Mouse (Mus musculus) large intestine, adult 2 months (tissue): ENCODE results near the gene Mapk9. TPM values are rescaled to one million over a fixed set of nuclear protein-coding genes. Genes with fewer than 3 reads are reported as not detected.

ENCODE experiments used
- DNase-seq: peaks from one replicate; pipeline ENCODE4 v3.0.0-alpha.2; 2012; ENCODE audit warnings: low read depth, low spot score
- WGBS: fragments of 180-500 bp; shearing (Covaris S2); methylation state at CpG from one replicate; pipeline ENCODE4 v1.1.7; 2018; 5-methylcytosine and 5-hydroxymethylcytosine counted together
- polyA plus RNA-seq: library from polyadenylated mRNA; depleted of rRNA; stranded (reverse); fragments of >200 nt; gene quantifications from 2 replicates; pipeline ENCODE4 v1.2.3, GENCODE M21; 2012

Mapk9 gene
- polyA plus RNA-seq, 1 experiment, result 9.2 TPM

DNA sequence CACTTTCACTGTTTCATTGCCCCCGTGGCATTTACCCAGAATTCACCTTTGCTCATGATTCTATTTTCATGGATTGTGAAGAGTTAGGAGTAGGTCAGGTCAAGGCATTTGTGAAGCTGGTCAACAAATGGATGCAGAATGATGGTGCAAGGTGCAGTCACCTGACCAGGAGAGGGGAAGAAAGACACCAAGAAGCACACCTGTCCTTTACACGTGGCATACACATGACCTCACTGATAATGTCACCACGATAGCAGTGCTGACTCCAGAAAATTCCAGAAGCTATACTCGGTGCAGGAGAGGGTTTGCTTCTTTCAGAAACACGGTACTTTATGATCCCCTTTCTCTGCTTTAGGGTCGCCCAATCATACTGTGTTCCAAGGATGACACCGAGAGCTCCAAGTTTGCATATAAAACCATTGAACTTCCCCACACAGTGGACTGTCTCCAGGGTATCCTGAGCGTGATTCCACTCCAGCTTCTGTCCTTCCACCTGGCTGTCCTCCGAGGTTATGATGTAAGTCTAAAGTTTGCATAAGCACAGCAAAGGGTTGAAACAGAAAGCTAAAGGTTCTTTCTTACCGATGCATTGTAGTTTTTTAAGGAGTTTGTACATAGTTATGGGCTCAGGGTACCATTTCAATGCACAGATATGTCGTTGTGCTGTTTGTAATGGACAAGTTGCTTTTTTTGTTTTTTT is 11.1 kb upstream of the Mapk9 start:
- no peak for DNase-seq
- 80% methylated on average over 11 of the region's 11 CpGs for WGBS

DNA sequence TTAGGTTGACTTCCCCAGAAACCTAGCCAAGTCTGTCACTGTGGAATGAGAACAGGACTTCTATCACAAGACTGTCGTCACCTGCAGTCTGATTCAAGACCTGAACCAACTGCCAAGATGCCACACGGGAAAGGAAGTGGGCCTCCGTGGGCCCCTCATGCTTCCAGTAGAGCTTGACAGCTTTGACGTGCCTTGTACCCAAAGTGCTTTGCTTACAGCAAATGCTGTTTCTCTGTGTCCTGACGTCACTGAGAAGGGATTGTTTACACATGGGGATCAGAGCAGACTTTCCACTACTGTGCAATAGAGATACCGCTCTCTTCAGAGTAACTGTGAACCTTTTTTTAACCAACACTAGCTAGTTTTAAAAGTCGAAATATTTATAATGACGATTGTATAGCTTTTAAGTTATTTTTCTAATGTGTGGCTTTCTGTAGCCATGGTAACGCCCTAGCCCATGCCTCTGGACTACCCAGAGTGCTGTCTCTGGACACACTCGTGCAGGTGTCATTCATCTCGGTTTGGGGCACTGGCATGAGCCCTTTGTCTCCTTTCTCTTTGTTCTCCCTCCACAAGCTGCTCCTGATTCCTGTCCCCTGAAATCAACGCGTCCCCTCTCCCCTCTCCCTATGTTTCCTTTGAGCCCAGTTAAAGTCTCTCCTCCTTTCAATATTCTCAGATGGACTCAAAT is 8.7 kb upstream of the Mapk9 start:
- 61% methylated on average over 13 of the region's 13 CpGs for WGBS
- no peak for DNase-seq

DNA sequence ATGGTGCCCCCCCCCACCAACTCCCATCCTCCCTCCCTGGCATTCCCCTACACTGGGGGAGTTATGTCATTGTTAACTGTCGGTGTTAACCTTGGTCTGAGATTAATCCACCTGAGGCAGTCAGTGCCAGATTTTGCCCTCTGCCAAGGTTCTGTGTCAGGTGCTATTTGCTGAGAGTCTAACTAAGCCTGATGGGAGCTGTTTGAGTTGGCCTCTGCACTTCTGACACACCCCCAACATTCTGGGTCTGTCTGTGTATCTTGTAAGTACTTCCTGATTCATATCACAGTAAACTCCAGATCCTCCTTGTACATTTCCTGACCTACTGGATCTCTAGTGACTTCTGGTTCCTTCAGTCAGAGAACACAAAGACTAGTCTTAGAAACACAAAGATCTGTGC is 5.9 kb upstream of the Mapk9 start:
- peak; percentile 86 for DNase-seq
- WGBS, result 28% methylated on average over 1 of the region's 1 CpGs

DNA sequence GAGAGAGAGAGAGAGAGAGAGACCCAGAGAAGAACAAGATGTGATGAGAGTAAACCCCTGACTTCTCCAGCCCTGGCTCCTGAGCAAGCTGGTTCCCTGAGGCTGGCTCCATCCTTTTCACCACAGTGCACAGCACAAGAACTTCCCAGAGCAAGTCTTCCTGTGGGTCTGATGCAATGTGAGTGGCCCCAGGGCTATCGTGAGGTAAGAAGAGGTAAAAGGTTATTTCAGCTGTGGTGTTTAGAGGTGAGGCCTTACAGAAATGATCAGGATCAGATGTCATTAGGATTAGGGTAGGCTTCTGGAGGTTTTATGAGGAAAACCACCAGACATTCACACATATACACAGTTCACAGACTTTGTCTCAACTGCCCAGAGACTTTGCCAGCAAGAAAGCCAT is 4.7 kb upstream of the Mapk9 start:
- 28% methylated on average over 1 of the region's 1 CpGs for WGBS
- DNase-seq, result no peak

DNA sequence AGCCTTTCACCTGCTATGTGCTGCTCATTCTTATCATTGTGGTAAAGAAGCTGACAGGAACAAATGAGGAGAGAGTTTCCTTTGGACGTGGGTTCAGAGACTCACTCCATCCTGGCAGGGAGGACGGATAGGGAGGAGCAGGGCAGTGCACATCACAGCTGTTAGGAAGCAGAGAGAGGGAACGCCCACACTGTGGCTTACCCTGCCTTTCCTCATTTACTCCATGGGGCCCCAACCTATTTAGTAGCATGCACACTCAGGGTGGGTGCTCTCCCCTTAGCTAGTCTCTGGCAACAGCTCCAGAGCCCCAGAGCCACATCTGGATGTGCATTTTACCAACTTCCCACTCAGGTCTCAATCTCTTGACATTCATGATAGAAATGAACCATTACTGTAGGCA is 3.8 kb upstream of the Mapk9 start:
- 16% methylated on average over 3 of the region's 3 CpGs for WGBS
- no peak for DNase-seq

DNA sequence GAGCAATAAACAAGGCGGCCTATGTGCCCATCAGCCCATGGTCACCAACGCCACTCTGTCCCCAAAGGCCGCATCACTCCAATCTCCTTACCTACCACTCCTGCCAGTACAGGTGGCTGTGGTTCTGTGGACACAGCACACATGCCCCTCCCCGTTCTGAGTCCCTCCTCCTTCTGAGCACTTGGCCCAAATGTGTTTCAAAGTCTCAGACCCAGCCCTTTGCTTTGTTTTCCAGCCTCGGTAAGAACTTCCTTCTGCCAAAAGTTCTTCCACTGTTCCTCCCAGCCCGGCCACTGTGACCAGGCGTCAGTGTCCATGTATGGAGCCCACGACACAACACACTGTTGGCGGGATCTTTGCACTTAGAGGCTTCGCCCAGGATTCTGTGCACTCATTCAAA is 2.2 kb upstream of the Mapk9 start:
- no peak for DNase-seq
- 36% methylated on average over 10 of the region's 10 CpGs for WGBS

DNA sequence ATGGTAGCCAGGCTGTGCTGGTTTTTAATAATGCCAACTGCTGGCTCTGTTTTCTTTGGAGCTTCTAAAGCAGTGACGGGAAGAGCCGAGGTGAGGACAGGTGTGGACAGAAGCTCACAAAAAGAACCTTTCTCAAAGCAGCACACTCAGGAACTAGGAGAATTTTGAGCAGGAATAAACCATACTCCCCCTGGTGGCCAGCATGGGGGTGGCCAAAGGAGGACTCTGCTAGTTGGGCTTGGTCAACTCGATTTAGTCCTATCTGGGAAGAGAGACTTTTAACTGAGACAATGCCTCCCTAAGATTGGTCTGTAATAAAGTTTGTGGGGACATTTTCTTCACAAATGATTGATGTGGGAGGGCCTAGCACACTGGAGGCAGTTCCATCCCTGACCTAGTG is 1.6 kb upstream of the Mapk9 start:
- WGBS, result 21% methylated on average over 3 of the region's 3 CpGs
- no peak for DNase-seq

DNA sequence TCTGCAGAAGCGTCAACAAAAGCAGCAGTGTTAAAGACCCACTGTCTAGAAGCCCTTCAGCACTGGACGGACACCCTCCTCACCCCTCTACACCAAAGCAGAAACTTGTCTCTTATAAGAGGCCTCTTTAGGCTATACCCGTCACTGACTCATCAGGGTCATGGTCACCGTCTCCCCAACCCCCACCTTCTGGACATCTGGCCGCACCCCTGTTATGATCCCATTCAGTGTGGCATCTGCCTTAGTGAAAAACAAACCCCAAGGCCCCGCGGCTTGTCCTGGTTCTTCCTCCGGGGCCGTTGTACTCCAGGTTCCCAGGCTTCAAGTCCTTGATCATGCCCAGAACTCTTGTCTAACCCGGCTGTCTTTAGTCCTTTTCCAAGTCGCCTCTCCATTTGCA is 593 bp upstream of the Mapk9 start:
- 25% methylated on average over 11 of the region's 11 CpGs for WGBS
- no peak for DNase-seq

DNA sequence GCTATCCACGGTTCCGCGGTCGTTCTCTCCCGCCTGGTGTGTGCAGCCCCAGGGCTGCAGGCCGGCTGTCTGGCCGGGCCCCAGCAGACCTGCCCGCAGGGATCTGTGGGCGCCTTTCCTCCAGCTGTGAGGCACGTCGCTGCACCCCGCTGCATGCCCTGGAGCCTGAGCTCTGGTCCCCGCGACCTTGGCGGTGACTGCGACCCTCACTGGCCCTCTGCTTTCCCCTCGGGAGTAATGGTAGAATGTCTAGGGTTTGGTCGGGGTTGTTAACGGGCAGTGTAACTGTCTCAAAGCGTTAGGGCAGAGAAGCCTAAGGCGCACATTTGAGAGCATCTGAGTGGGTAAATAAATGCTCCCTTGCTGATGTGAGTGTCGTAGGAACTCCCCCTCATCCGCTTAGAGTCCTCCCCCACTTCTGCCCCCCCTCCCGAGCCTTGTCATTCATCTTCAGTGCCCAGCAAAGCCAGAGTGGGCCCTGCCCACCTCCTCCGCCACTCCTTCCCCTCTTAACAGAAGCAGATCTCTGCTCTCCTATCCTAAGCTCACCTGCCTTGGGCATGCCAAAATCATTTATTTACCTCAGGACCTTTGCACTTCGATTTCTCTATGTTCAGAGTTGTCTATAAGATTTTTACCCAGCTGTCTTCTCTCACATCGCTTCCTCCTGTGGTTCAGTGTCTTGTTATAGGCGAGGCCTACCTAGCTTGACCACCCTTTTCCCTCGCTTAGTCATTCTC is 690 bp downstream of the Mapk9 start:
- WGBS, result 3% methylated on average over 29 of the region's 29 CpGs
- no peak for DNase-seq

DNA sequence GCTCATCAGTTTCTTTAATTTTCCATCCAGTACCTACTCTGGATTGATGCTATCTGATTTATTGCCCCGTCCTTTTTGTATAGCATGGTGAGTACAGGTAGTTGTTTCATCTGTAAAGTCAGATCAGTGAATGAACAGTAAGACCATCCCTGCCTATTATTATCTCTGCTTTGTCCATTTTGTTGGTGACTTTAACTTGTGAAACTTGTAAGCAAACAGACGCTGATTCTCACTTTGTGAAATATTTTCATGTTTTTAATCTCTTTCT is 1.2 kb downstream of the Mapk9 start:
- no peak for DNase-seq
- WGBS, result 52% methylated on average over 2 of the region's 2 CpGs

DNA sequence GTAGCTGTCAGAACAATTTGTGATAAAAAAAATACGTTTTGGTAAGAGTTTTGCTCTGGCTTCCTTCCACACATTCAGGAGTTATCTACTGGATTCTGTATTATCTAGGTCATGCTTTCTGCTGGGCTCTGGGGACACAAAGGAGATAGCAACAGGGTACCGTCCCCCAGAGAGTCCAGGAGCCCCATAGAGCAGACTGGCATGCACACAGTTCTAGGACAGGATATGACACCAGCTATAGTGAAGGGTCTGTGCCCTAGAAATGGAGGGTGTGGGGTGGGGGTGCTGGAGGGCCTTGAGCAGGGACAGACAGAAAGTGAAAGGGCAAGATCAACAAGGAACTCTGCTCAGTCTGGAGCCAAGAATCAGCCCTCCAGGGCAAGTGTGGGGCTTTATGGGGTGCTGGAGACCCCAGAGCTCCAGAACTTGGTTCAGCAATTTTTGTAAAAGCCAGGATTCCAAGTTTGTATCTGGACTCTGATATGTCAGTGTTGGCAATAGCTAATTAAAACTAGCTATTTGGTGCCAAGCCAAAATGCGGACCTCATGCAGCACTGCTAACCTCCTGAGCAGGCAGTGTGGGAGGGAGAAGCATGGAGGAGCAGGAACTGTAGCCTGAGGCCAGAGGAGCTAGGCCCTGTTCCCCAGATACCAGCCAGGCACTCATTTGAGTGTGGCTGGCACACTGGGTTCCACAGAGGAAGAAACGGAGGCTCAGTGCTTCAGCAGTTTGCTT is 1.7 kb downstream of the Mapk9 start:
- WGBS, result 58% methylated on average over 4 of the region's 4 CpGs

DNA sequence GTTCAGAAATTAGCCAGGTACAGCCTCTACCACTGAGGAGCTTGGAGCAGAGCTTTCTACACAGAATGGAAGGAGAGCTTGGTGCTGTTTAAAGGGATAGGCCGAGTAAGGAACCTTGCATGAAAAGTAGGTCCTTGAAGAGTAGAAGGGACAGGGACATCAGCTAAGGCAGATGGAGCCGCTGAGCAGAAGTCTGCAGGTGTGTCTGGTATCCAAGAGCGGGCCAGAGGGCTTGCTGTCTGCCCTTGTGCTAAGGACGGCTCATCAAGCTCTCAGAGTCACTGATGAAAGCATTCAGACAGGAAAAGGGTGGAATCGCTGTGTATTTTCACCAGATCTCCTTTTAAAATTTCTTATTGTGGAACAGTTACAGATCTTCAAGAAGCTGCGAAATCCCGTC is 3.8 kb downstream of the Mapk9 start:
- WGBS, result 89% methylated on average over 7 of the region's 7 CpGs
- no peak for DNase-seq

More for the DNA sequence above, 1.7 kb downstream of the Mapk9 start:
- no peak for DNase-seq

DNA sequence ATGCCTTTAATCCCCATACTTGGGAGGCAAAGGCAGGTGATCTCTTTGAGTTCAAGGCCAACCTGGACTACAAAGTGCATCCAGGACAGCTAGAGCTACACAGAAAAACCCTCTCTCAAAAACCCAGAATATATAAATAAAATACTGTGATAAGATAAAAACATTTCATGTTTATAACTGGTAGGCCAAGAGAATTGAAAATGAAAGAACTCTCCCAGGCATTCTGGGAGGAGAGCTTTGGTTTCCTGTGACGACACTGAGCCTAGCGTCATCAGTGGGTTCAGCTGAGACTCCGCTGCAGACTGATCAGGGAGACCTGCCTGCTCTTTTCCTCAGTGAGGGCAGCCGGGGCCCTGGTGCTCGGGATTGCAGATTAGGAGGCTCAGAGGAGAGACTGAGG is 8.6 kb downstream of the Mapk9 start:
- DNase-seq, result no peak
- 84% methylated on average over 5 of the region's 5 CpGs for WGBS

DNA sequence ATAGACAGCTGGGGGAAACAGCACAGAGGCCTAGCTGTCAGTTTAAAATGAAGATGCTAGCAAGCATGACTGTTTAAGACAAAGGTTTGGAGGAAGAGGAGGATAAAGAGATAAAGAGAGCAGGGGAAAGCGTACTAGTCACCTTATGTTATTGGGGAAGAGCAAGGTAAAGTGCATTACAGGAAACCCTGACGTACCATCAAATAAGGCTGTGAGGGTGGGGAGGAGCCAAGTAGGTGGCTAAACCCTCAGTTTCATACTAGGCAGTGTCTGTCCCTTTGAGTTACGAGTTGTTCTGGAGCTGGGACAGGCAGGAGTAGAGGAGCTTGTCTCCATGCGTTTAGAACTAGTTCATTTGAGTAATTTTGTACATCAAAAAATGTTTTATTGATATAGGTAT is 14.6 kb downstream of the Mapk9 start:
- no peak for DNase-seq
- WGBS, result 78% methylated on average over 4 of the region's 4 CpGs

DNA sequence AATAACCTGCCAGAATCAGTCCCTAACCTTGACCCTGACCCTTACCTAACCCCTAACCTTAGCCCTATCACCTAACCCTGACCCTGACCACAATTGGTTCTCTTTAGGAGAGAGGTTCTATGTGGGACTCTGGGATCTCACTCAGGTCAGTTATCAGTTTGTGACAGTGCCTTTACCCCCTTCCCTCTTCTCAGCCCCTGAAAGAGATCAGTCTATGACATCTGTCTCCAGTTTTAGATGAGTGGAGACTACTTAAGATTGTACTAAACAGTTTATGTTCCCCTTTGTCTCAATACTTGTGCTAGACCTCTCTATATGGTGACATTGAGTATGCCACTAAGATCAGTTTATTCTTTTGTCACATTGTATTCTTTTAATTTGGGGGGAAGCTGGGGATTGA is 17.4 kb downstream of the Mapk9 start:
- DNase-seq, result no peak

DNA sequence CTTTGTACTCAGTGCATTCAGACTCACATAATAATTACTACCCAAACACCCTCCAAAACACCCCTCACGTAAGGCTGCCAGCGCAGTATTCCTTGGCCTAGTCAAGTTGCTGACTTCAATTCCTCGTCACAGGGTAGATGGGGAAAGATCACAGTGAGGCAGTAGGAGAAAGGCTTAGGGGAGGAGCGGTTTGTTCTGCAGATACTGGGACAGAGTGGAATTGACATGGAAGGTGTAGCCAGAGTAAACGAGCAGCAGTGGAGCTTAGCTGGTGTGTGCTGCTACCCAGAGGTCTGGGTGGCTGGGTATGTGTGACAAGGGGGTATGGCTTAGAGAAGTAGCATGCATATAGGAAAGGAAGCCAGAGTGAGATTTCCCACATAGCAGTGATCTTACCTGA is 20.8 kb downstream of the Mapk9 start:
- no peak for DNase-seq

DNA sequence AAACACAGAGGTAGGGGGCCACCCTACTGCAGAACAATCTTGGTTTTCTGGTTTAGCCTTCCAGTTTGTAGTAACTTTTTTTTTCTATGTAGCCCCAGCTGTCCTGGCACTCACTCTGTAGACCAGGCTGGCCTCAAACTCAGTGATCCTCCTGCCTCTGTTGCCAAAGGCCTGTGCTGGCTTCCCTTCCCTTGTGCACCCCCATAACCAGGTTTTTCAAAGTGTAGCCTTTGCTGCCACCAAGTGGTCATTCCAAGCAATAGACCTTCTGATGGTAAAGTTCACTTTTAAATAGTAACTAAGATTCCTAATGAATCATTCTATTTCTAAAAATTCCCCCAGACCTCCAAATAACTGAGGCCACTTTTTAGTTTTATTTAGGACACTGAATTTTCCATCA is 23.2 kb downstream of the Mapk9 start:
- DNase-seq, result no peak

More for the DNA sequence above, 20.8 kb downstream of the Mapk9 start:
- WGBS, result 87% methylated on average over 5 of the region's 5 CpGs

DNA sequence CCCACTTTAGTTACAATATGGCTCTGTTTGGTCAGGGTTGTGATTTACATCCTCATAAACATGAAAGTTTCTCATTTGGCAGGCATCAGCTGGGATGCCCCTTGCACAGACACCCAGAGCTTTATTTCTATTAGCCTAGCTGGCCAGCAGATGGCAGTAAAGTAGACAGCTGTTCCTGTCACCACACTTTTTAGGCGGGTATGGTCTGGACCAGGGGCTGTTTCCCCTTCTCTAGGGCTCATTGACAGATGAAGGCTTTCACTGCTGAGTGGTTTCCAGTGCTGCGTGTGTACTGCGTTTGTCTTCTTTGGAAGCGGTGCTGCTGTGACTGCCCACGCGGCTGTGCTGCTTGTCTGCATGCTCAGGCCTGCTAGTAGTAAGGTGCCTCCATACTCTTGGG is 25.4 kb downstream of the Mapk9 start:
- no peak for DNase-seq
- WGBS, result 56% methylated on average over 6 of the region's 6 CpGs

DNA sequence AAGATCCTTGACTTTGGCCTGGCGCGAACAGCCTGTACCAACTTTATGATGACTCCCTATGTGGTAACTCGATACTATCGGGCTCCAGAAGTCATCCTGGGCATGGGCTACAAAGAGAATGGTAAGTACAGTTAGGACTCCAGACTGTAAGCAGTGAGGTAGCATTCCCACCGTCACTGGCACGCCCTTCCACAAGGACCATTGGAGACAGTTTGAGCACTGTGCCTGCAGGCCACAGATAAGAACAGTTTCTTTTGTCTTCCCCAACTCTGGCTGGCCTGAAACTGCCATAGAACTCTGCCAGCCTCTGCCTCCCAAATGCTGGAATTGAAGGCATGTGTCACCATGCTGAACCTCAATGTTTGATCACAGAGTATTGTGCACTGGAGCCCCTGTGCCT is 26.2 kb downstream of the Mapk9 start:
- WGBS, result 93% methylated on average over 6 of the region's 6 CpGs
- DNase-seq, result no peak

DNA sequence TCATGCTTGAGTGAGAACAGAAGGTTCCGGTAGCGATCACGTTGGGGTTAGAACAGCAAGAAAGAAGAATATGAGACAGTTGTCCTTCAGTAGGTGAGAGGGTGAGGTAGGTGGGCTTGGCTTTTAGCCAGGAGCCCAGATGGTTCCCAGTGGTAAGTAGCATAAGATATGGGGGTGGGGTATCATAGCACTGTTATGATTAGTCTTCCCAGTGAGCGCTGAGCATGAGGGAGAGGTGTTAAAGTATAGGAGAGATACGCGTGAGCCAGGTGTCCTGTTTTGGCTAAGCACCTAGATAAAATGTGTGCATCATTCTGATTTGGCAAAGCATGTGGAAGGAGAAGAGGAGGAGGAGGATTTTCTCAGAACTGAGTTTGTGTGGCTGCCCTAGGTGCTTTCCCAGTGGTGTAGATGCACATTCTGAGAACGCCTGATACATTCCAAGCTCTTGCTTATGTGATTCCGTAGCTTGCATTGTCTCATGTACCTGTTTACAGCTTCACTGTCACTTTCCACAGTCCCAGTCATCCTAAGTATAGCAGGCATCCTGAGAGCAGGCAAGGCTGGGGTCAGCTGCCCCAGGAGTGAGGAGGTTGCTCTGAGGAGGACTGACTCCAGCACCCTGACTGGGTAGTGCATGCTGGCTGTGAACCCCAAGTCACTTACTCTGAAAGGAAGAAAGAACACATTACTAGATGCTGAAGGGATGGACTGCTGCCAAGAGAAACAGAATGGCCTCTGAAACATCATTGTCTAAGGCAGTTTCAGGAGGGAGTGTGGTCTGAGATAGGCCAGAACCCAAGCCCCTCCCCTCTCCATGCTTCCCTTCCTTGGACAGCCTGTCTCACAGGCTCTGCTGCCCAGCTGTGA is 30.6 kb downstream of the Mapk9 start:
- WGBS, result 90% methylated on average over 8 of the region's 8 CpGs
- DNase-seq, result no peak
